Mouse (Mus musculus) heart, postnatal 0 days (tissue): ENCODE results near the gene Prkaa2.

Source experiments
- CTCF ChIP-seq: IDR thresholded peaks from 2 replicates; pipeline ENCODE4 v1.5.1; 2016; ENCODE audit warnings: antibody characterized with exemption, control low read depth, low read depth
- EP300 ChIP-seq: IDR thresholded peaks from 2 replicates; pipeline ENCODE4 v1.6.1; 2016; ENCODE audit warnings: antibody characterized with exemption, low read depth

DNA sequence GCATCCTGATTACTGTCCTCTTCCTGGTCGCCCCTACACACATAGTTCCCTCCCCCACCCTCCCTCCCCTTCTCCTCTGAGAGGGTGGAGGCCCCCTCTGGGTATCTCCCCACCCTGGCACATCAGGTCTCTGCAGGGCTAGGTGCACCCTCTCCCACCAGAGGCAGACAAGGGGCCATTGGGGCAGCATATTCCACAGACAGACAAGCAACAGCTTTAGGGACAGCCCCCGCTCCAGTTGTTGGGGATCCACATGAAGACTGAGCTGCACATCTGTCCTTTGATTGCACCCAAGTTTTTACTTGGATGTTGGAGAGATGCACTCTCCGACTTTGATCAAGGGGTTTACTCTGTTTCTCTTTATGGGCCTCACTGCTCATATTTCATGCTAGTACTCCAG, 3.8 kb upstream of the Prkaa2 start:
- TF ChIP-seq CTCF = no peak
- no peak for TF ChIP-seq EP300
